Mouse (Mus musculus): ENCODE data around the gene Klk9.

Gene Klk9

GRCm38 (mm10) chr7:43796355-43796754 is 4.7 kb downstream of the Klk9 start:
- DNase-seq (ENCODE audit: low spot score in 2 of 2) = no peak

GRCm38 (mm10) chr7:43797333-43797769 is 5.7 kb downstream of the Klk9 start, which contains the start of gene Klk8:
Klk8 (plus strand) TSS chr7:43797577.
- DNase-seq (ENCODE audit: low spot score in 2 of 2) = peak in 1 of 2 experiments; percentile 4

GRCm38 (mm10) chr7:43797844-43798462 is 6.3 kb downstream of the Klk9 start:
- DNase-seq (ENCODE audit: low spot score in 2 of 2) = no peak

- DNase-seq (ENCODE audit: low spot score in 2 of 2) = no peak
Observed at GRCm38 (mm10) chr7:43799876-43800275, 8.2 kb downstream of the Klk9 start.

- DNase-seq (ENCODE audit: low spot score in 2 of 2) = no peak
Observed at GRCm38 (mm10) chr7:43810994-43811393, 19.3 kb downstream of the Klk9 start, which contains the start of gene Klk7. Klk7 (plus strand) TSS chr7:43811294.

- no peak for DNase-seq (ENCODE audit: low spot score in 2 of 2)
Observed at GRCm38 (mm10) chr7:43815211-43815610, 23.5 kb downstream of the Klk9 start.

GRCm38 (mm10) chr7:43816746-43817145 is 25.1 kb downstream of the Klk9 start:
- DNase-seq (ENCODE audit: low spot score in 2 of 2) = no peak

- no peak for DNase-seq (ENCODE audit: low spot score in 2 of 2)
Observed at GRCm38 (mm10) chr7:43821581-43821980, 29.9 kb downstream of the Klk9 start.

GRCm38 (mm10) chr7:43824199-43824598 is 32.5 kb downstream of the Klk9 start, which contains the start of gene Klk6:
Klk6 (plus strand) TSS chr7:43824499.
- DNase-seq (ENCODE audit: low spot score in 2 of 2) = no peak

- DNase-seq (ENCODE audit: low spot score in 2 of 2) = no peak
Observed at GRCm38 (mm10) chr7:43826056-43826455, 34.4 kb downstream of the Klk9 start.

GRCm38 (mm10) chr7:43827706-43828105 is 36.0 kb downstream of the Klk9 start:
- no peak for DNase-seq (ENCODE audit: low spot score in 2 of 2)

- no peak for DNase-seq (ENCODE audit: low spot score in 2 of 2)
Observed at GRCm38 (mm10) chr7:43829006-43829405, 37.3 kb downstream of the Klk9 start.

- no peak for DNase-seq (ENCODE audit: low spot score in 2 of 2)
Observed at GRCm38 (mm10) chr7:43841701-43842100, 50.0 kb downstream of the Klk9 start, which contains the start of gene Klk5. Klk5 (plus strand) TSS chr7:43841971.

GRCm38 (mm10) chr7:43843801-43844200 is 52.1 kb downstream of the Klk9 start:
- no peak for DNase-seq (ENCODE audit: low spot score in 2 of 2)
